Mouse (Mus musculus): Measurements from ENCODE around the gene Clec4n. TPM values are rescaled to one million over a fixed set of nuclear protein-coding genes. Genes with fewer than 3 reads are reported as not detected.
"Not testable (repeated sequence)": the region's sequence is repeated elsewhere in the genome, so short reads cannot be mapped to it uniquely, and the experiment has no call there.

Clec4n gene
- polyA plus RNA-seq, 1 experiment, result not detected

GRCm38 (mm10) chr6:123231149-123231548 is 1.5 kb downstream of the Clec4n start:
- H3K9me3 ChIP-seq (replicated peaks; ENCODE audit: control insufficient read depth, insufficient read depth, low read length, poor library complexity, severe bottlenecking), result no peaks in the 10 kb centered on the region
- no peaks in the 10 kb centered on the region for H3K27me3 ChIP-seq (ENCODE audit: control insufficient read depth, insufficient read depth, low read length, poor library complexity, severe bottlenecking)
- no peaks in the 10 kb centered on the region for H3K36me3 ChIP-seq (ENCODE audit: control insufficient read depth, insufficient read depth, low read length, poor library complexity, severe bottlenecking)
- H3K27ac ChIP-seq (ENCODE audit: insufficient read depth, low read length), result no peak overlapping the region
- no peaks in the 10 kb centered on the region for H3K4me1 ChIP-seq (ENCODE audit: control insufficient read depth, insufficient read depth, low read length)
- no peak overlapping the region for H3K4me3 ChIP-seq (ENCODE audit: low read depth, low read length)
- TF ChIP-seq POLR2A (IDR thresholded peaks at IDR 0.05; ENCODE audit: insufficient read depth, low read length) (no peak), EP300 (IDR thresholded peaks at IDR 0.05; ENCODE audit: insufficient read depth, low read depth, low read length) (no peak), CTCF (IDR thresholded peaks at IDR 0.05; ENCODE audit: low read depth, low read length) (no peak)
- H3K9ac ChIP-seq (ENCODE audit: low read depth, poor library complexity, severe bottlenecking), result no peak overlapping the region

DNA sequence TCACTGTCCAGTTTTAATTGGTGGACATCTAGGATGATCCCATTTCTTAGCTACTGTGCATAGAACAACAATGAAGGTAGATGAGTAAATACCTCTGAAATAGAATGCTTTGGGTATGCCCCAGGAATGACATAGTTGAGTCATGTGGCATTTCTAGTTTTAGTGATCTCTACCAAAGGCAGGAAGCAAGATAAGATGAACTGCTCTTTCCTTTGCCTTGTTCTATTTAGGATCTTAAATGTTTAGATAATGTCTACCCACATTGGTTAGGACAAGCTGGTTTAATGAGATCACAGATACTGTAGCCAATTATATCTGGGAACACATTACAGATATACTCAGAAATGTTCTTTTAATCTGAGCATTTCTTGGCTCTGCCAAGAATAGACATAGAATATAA is 7.9 kb downstream of the Clec4n start:
- Histone ChIP-seq H3K9ac (ENCODE audit: low read depth, poor library complexity, severe bottlenecking) (no peak overlapping the region), H3K4me3 (ENCODE audit: low read depth, low read length) (no peak overlapping the region), H3K27me3 (ENCODE audit: control insufficient read depth, insufficient read depth, low read length, poor library complexity, severe bottlenecking) (no peaks in the 10 kb centered on the region), H3K27ac (ENCODE audit: insufficient read depth, low read length) (no peak overlapping the region), H3K4me1 (ENCODE audit: control insufficient read depth, insufficient read depth, low read length) (no peaks in the 10 kb centered on the region), H3K36me3 (ENCODE audit: control insufficient read depth, insufficient read depth, low read length, poor library complexity, severe bottlenecking) (no peaks in the 10 kb centered on the region), H3K9me3 (replicated peaks; ENCODE audit: control insufficient read depth, insufficient read depth, low read length, poor library complexity, severe bottlenecking) (no peaks in the 10 kb centered on the region)
- TF ChIP-seq POLR2A (IDR thresholded peaks at IDR 0.05; ENCODE audit: insufficient read depth, low read length) (no peak), CTCF (IDR thresholded peaks at IDR 0.05; ENCODE audit: low read depth, low read length) (no peak), EP300 (IDR thresholded peaks at IDR 0.05; ENCODE audit: insufficient read depth, low read depth, low read length) (no peak)

- Histone ChIP-seq H3K9me3 (replicated peaks; ENCODE audit: control insufficient read depth, insufficient read depth, low read length, poor library complexity, severe bottlenecking) (no peaks in the 10 kb centered on the region), H3K4me3 (ENCODE audit: low read depth, low read length) (no peak overlapping the region), H3K9ac (ENCODE audit: low read depth, poor library complexity, severe bottlenecking) (no peak overlapping the region), H3K27ac (ENCODE audit: insufficient read depth, low read length) (no peak overlapping the region), H3K27me3 (ENCODE audit: control insufficient read depth, insufficient read depth, low read length, poor library complexity, severe bottlenecking) (no peaks in the 10 kb centered on the region), H3K36me3 (ENCODE audit: control insufficient read depth, insufficient read depth, low read length, poor library complexity, severe bottlenecking) (no peaks in the 10 kb centered on the region), H3K4me1 (ENCODE audit: control insufficient read depth, insufficient read depth, low read length) (no peaks in the 10 kb centered on the region)
- no peak for TF ChIP-seq CTCF (IDR thresholded peaks at IDR 0.05; ENCODE audit: low read depth, low read length)
- no peak for TF ChIP-seq POLR2A (IDR thresholded peaks at IDR 0.05; ENCODE audit: insufficient read depth, low read length)
- no peak for TF ChIP-seq EP300 (IDR thresholded peaks at IDR 0.05; ENCODE audit: insufficient read depth, low read depth, low read length)
Measured at GRCm38 (mm10) chr6:123244201-123244600, 14.6 kb downstream of the Clec4n start.

GRCm38 (mm10) chr6:123248862-123249261 is 19.2 kb downstream of the Clec4n start:
- H3K9ac ChIP-seq (ENCODE audit: low read depth, poor library complexity, severe bottlenecking); H3K27me3 ChIP-seq (ENCODE audit: control insufficient read depth, insufficient read depth, low read length, poor library complexity, severe bottlenecking); H3K9me3 ChIP-seq (replicated peaks; ENCODE audit: control insufficient read depth, insufficient read depth, low read length, poor library complexity, severe bottlenecking); H3K4me3 ChIP-seq (ENCODE audit: low read depth, low read length); H3K4me1 ChIP-seq (ENCODE audit: control insufficient read depth, insufficient read depth, low read length); H3K36me3 ChIP-seq (ENCODE audit: control insufficient read depth, insufficient read depth, low read length, poor library complexity, severe bottlenecking); H3K27ac ChIP-seq (ENCODE audit: insufficient read depth, low read length): not testable (repeated sequence)

DNA sequence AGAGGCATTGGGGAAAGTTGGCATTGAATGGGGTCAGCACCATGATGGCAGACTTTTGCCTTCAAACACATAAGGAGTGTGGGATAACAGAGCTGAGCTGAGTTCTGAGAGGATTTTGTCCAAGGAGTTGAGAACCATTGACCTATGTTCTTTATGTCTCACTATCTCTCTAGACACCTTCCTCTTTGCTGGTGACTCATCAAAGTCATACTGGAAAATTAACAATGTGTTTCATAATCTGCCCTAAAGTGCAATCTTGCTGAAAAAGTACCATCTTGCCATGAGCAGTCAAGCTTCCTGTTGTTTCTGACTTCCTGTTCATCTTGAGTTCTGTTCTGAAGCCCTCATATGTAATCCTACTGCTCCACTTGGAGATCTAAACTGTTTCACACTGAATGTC is 23.1 kb downstream of the Clec4n start:
- H3K4me1 ChIP-seq (ENCODE audit: control insufficient read depth, insufficient read depth, low read length), result no peaks in the 10 kb centered on the region
- no peaks in the 10 kb centered on the region; the same call in 1 of the 2 replicates for H3K9me3 ChIP-seq (replicated peaks; ENCODE audit: control insufficient read depth, insufficient read depth, low read length, poor library complexity, severe bottlenecking)
- H3K36me3 ChIP-seq (ENCODE audit: control insufficient read depth, insufficient read depth, low read length, poor library complexity, severe bottlenecking), result no peaks in the 10 kb centered on the region
- H3K27me3 ChIP-seq (ENCODE audit: control insufficient read depth, insufficient read depth, low read length, poor library complexity, severe bottlenecking), result no peaks in the 10 kb centered on the region
- H3K27ac ChIP-seq (ENCODE audit: insufficient read depth, low read length), result no peak overlapping the region
- TF ChIP-seq CTCF (IDR thresholded peaks at IDR 0.05; ENCODE audit: low read depth, low read length) (no peak), POLR2A (IDR thresholded peaks at IDR 0.05; ENCODE audit: insufficient read depth, low read length) (no peak), EP300 (IDR thresholded peaks at IDR 0.05; ENCODE audit: insufficient read depth, low read depth, low read length) (no peak)
- H3K9ac ChIP-seq (ENCODE audit: low read depth, poor library complexity, severe bottlenecking), result no peak overlapping the region
- no peak overlapping the region for H3K4me3 ChIP-seq (ENCODE audit: low read depth, low read length)

DNA sequence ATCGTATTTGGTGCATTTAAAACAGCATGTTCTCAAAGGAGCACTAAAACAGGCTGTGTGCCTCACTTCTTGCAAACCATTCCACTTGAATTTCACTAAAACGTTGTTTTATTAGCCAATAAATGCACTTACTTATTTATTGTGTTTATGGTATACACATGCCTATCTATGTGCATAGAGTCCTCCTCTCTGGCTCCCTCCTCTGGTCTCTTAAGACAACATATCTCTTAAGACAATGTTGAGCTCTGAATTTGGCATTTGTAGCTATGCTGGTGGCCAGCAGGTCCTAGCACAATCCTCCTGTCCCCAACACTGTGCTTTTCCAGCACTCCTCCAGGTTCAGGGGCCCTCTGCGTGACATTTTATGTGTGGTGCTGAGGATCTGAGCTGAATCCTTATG is 29.3 kb downstream of the Clec4n start:
- H3K36me3 ChIP-seq (ENCODE audit: control insufficient read depth, insufficient read depth, low read length, poor library complexity, severe bottlenecking), result no peaks in the 10 kb centered on the region
- H3K27ac ChIP-seq (ENCODE audit: insufficient read depth, low read length), result no peak overlapping the region
- H3K27me3 ChIP-seq (ENCODE audit: control insufficient read depth, insufficient read depth, low read length, poor library complexity, severe bottlenecking), result no peaks in the 10 kb centered on the region
- no peak overlapping the region for H3K4me3 ChIP-seq (ENCODE audit: low read depth, low read length)
- H3K9me3 ChIP-seq (replicated peaks; ENCODE audit: control insufficient read depth, insufficient read depth, low read length, poor library complexity, severe bottlenecking), result no peaks in the 10 kb centered on the region; the same call in 1 of the 2 replicates
- TF ChIP-seq POLR2A (IDR thresholded peaks at IDR 0.05; ENCODE audit: insufficient read depth, low read length), result no peak
- no peak for TF ChIP-seq CTCF (IDR thresholded peaks at IDR 0.05; ENCODE audit: low read depth, low read length)
- TF ChIP-seq EP300 (IDR thresholded peaks at IDR 0.05; ENCODE audit: insufficient read depth, low read depth, low read length), result no peak
- H3K9ac ChIP-seq (ENCODE audit: low read depth, poor library complexity, severe bottlenecking), result no peak overlapping the region
- H3K4me1 ChIP-seq (ENCODE audit: control insufficient read depth, insufficient read depth, low read length), result no peaks in the 10 kb centered on the region

Data from ES-Bruce4 (cell line).